In genomic region chr3:8751356-8751755, GRCm38 (mm10) we compare ENCODE assay signal across 19 mouse cellular contexts.
"Had no signal": no experiment of that assay in that cellular context is flagged by ENCODE, and none has a peak within 500 bp of the region (broad histone marks: within the 10 kb centered on the region; RNA-seq: fewer than 3 reads in every experiment).

No protein-coding gene starts in this region.

- H3K27me3 ChIP-seq: kidney, embryonic 15.5 days; limb, embryonic 13.5 days; lung, embryonic 15.5 days; midbrain, embryonic 13.5 days; neural tube, embryonic 13.5 days had no signal

- ATAC-seq: midbrain, embryonic 13.5 days; midbrain, embryonic 16.5 days had no signal

- H3K4me2 ChIP-seq: kidney, embryonic 15.5 days; limb, embryonic 13.5 days; lung, embryonic 15.5 days; midbrain, embryonic 13.5 days; neural tube, embryonic 13.5 days had no signal

- H3K27ac ChIP-seq: kidney, embryonic 15.5 days; limb, embryonic 10.5 days; limb, embryonic 13.5 days; liver, embryonic 14.5 days; lung, embryonic 15.5 days; midbrain, embryonic 10.5 days; midbrain, embryonic 13.5 days; neural tube, embryonic 13.5 days had no signal

- H3K9me3 ChIP-seq: kidney, embryonic 15.5 days; limb, embryonic 10.5 days; limb, embryonic 13.5 days; lung, embryonic 15.5 days; midbrain, embryonic 10.5 days; midbrain, embryonic 13.5 days; neural tube, embryonic 13.5 days had no signal

- H3K36me3 ChIP-seq: kidney, embryonic 15.5 days; limb, embryonic 10.5 days; limb, embryonic 13.5 days; lung, embryonic 15.5 days; midbrain, embryonic 10.5 days; midbrain, embryonic 13.5 days; neural tube, embryonic 13.5 days had no signal

- DNase-seq: kidney, adult 11 months; kidney, adult 8-10 months; kidney, postnatal 10 days; kidney, postnatal 36 days; lung, adult 18-20 months; lung, postnatal 10 days; lung, postnatal 36 days; thymus, postnatal 25 days had no signal

- H3K9ac ChIP-seq: kidney, embryonic 15.5 days; limb, embryonic 13.5 days; liver, embryonic 14.5 days; lung, embryonic 15.5 days; midbrain, embryonic 13.5 days; neural tube, embryonic 13.5 days had no signal

- H3K4me3 ChIP-seq: kidney, embryonic 15.5 days; limb, embryonic 10.5 days; limb, embryonic 13.5 days; lung, embryonic 15.5 days; megakaryocyte, embryonic 14.5 days; midbrain, embryonic 10.5 days; midbrain, embryonic 13.5 days; myocyte; neural tube, embryonic 13.5 days had no signal
